Mouse (Mus musculus): ENCODE data around the gene Rpl24.

DNA sequence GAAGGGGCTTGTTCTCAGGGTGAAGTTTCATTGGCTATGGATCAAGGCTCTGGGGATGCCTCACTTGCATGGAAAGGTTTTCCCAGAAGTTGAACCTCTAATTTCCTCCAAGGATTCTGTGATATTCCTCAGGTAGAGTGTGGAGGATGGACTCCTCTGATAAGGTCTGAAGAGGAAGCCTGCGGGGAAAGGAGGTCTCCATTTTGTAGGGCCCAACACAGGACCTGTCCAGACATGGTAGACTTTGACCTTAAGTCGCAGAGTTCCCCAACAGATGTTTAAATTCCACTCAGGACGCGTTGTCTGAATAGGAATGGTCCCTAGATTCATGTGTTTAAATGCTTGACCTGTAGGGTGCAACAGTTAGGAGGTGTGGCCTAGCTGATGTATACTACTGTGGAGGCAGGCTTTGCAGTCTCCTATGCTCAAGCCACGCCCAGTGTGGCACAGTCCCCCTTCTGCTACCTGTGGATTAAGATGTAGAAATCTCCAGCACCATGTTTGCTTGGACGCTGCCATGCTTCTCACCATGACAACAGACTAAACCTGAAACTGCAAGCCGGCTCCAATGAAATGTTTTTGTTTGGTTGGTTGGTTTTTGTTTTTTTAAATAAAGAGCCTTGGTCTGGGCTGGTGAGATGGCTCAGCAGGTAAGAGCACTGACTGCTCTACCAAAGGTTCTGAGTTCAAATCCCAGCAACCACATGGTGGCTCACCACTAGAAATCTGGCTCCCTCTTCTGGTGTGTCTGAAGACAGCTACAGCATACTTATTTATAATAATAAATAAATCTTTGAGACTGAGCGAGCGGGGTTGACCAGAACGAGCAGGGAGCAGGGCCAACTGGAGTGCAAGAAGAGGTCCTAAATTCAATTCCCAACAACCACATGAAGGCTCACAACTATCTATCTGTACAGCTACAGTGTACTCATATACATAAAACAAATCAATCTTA, 47.0 kb downstream of the Rpl24 start:
- TF ChIP-seq POLR2A (IDR thresholded peaks at IDR 0.05; ENCODE audit: extremely low read depth, insufficient read depth, low read length): no peak
- TF ChIP-seq CTCF (IDR thresholded peaks at IDR 0.05; ENCODE audit: extremely low read depth, insufficient read depth, low read length): no peak

Data from cortical plate, adult 2 months (tissue).